Mouse (Mus musculus) erythroblast, embryonic 14.5 days (primary cell): ENCODE data around the gene Pon1.

Experiments
- GATA1 ChIP-seq: IDR thresholded peaks from 2 replicates; pipeline ENCODE4 v1.6.1; 2012; ENCODE audit warnings: low read length, inconsistent platforms, mixed read lengths
- TAL1 ChIP-seq: IDR thresholded peaks from 3 replicates; pipeline ENCODE4 v1.6.1; 2012; ENCODE audit warnings: low read length, inconsistent platforms, mixed read lengths

DNA sequence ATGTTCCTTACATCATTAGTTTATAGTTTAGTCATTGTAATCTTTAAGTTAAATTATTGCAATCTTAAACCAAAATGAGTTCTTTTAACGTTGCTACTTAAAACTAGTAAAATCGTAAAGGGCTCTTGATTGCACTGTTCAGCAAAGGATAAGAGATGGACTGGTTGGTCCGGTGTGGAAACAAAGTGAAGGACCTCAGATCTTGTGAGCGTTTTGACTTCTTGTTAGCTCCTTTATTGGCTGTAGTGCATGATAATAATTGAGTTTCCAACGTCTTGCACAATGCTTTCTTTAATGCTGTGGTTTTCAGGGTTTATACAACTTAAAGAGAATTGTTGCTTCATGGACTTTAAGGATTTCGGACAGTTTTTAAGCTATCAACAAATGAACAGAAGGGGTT, 31.7 kb downstream of the Pon1 start:
- no peak for TF ChIP-seq TAL1
- no peak for TF ChIP-seq GATA1
